Mouse (Mus musculus) cerebellum, adult 2 months (tissue): ENCODE results near the gene Prap1. TPM values are rescaled to one million over a fixed set of nuclear protein-coding genes. Genes with fewer than 3 reads are reported as not detected.
A peak's percentile ranks its signal among the peaks of the same experiment; 100 is the strongest.

Experiments
- DNase-seq, 2 experiments: peaks; one replicate each; pipeline ENCODE4 v3.0.0; 2021
- H3K27ac ChIP-seq: fragments of 200-500 bp; 2 replicates; pipeline ENCODE4 v1.5.1; 2012; ENCODE audit warnings: low read length, control low read depth, inconsistent platforms; ENCODE audit not compliant: insufficient read depth
- H3K27me3 ChIP-seq: fragments of 200-500 bp; 2 replicates; pipeline ENCODE4 v1.6.1; 2012; ENCODE audit warnings: inconsistent platforms, mild to moderate bottlenecking, low read length, moderate library complexity; ENCODE audit not compliant: control insufficient read depth, insufficient read depth
- H3K4me1 ChIP-seq: fragments of 200-500 bp; 2 replicates; pipeline ENCODE4 v1.6.1; 2011; ENCODE audit warnings: low read length; ENCODE audit not compliant: control insufficient read depth, insufficient read depth
- H3K4me3 ChIP-seq: fragments of 200-500 bp; replicated peaks from 2 replicates; pipeline ENCODE3; 2011; ENCODE audit warnings: mild to moderate bottlenecking, low read depth, low read length, control low read depth; ENCODE audit not compliant: insufficient read depth
- CTCF ChIP-seq: fragments of 200-500 bp; IDR thresholded peaks from 2 replicates; pipeline ENCODE4 v1.5.1; 2011; ENCODE audit warnings: low read depth, mild to moderate bottlenecking, control low read depth, low read length, moderate library complexity, borderline replicate concordance; ENCODE audit not compliant: insufficient read depth
- POLR2A ChIP-seq: fragments of 200-500 bp; IDR thresholded peaks from 2 replicates; pipeline ENCODE4 v1.6.1; 2011; ENCODE audit warnings: low read length, control low read depth, borderline replicate concordance; ENCODE audit not compliant: insufficient read depth
- WGBS: fragments of 180-500 bp; shearing (Covaris S2); methylation state at CpG from one replicate; pipeline ENCODE4 v1.1.7; 2018; 5-methylcytosine and 5-hydroxymethylcytosine counted together
- polyA plus RNA-seq: library from polyadenylated mRNA; depleted of rRNA; stranded (reverse); fragments of >200 nt; gene quantifications from 2 replicates; pipeline ENCODE4 v1.2.3, GENCODE M21; 2012

Gene Prap1
- polyA plus RNA-seq, 1 experiment, result not detected

- no peak overlapping the region for H3K4me3 ChIP-seq
- no peak for DNase-seq
- H3K4me1 ChIP-seq, result no peaks in the 10 kb centered on the region
- no peaks in the 10 kb centered on the region for H3K27me3 ChIP-seq
- WGBS, result 51% methylated on average over 5 of the region's 5 CpGs
- no peak overlapping the region for H3K27ac ChIP-seq
- no peak for TF ChIP-seq POLR2A
- TF ChIP-seq CTCF, result no peak
These were observed 1.8 kb downstream of the Prap1 start for GRCm38 (mm10) chr7:140094954-140095353.

- 25% methylated on average over 1 of the region's 1 CpGs for WGBS
- no peak for DNase-seq
- H3K27me3 ChIP-seq, result no peaks in the 10 kb centered on the region
- H3K4me3 ChIP-seq, result no peak overlapping the region
- H3K27ac ChIP-seq, result no peak overlapping the region
- TF ChIP-seq POLR2A (no peak), CTCF (no peak)
- H3K4me1 ChIP-seq, result no peaks in the 10 kb centered on the region
These were observed 2.4 kb downstream of the Prap1 start for GRCm38 (mm10) chr7:140095556-140095955.

- H3K27me3 ChIP-seq, result no peaks in the 10 kb centered on the region
- no peak for DNase-seq
- no peak for TF ChIP-seq POLR2A
- no peak for TF ChIP-seq CTCF
- H3K4me3 ChIP-seq, result no peak overlapping the region
- H3K27ac ChIP-seq, result no peak overlapping the region
- H3K4me1 ChIP-seq, result 0 out of 2 replicates have a peak, but pooled peaks cover 2% of the 10 kb centered on the region
These were observed 2.9 kb downstream of the Prap1 start for GRCm38 (mm10) chr7:140096055-140096454.

GRCm38 (mm10) chr7:140098466-140098865 is 5.3 kb downstream of the Prap1 start:
- Histone ChIP-seq H3K27ac (no peak overlapping the region), H3K4me3 (no peak overlapping the region), H3K27me3 (no peaks in the 10 kb centered on the region), H3K4me1 (peaks cover 3% of the 10 kb centered on the region; the same call in 1 of the 2 replicates)
- no peak for TF ChIP-seq CTCF
- no peak for TF ChIP-seq POLR2A
- DNase-seq, result no peak
- 84% methylated on average over 1 of the region's 1 CpGs for WGBS

- peak overlapping the region; percentile 89 for H3K27ac ChIP-seq
- no peaks in the 10 kb centered on the region for H3K27me3 ChIP-seq
- 24% methylated on average over 10 of the region's 10 CpGs for WGBS
- DNase-seq, result peak; percentile 46 to 59
- H3K4me1 ChIP-seq, result peaks cover 3% of the 10 kb centered on the region; the same call in 1 of the 2 replicates
- H3K4me3 ChIP-seq, result peak overlapping the region; percentile 92
- TF ChIP-seq POLR2A, result no peak
- TF ChIP-seq CTCF, result no peak
These were observed 8.3 kb downstream of the Prap1 start for GRCm38 (mm10) chr7:140101498-140101897.

- TF ChIP-seq POLR2A (peak; percentile 66), CTCF (no peak)
- Histone ChIP-seq H3K4me1 (peaks cover 3% of the 10 kb centered on the region; the same call in 1 of the 2 replicates), H3K27me3 (no peaks in the 10 kb centered on the region), H3K4me3 (peak within 1 kb of the TSS; percentile 92), H3K27ac (peak within 1 kb of the TSS; percentile 89)
- under 1% methylated on average over 30 of the region's 30 CpGs for WGBS
- DNase-seq, result peak; percentile 89
These were observed 9.0 kb downstream of the Prap1 start, which contains the start of gene Fuom for GRCm38 (mm10) chr7:140101993-140102860. TSS of gene Fuom (minus strand) at chr7:140102441.

GRCm38 (mm10) chr7:140104009-140104408 is 10.8 kb downstream of the Prap1 start:
- Histone ChIP-seq H3K4me3 (no peak overlapping the region), H3K27ac (no peak overlapping the region), H3K4me1 (peaks cover 3% of the 10 kb centered on the region; the same call in 1 of the 2 replicates), H3K27me3 (no peaks in the 10 kb centered on the region)
- TF ChIP-seq CTCF (no peak), POLR2A (no peak)
- 79% methylated on average over 4 of the region's 4 CpGs for WGBS
- no peak for DNase-seq

GRCm38 (mm10) chr7:140111943-140112342 is 18.7 kb downstream of the Prap1 start:
- 38% methylated on average over 3 of the region's 3 CpGs for WGBS
- TF ChIP-seq POLR2A (no peak), CTCF (no peak)
- no peak for DNase-seq
- Histone ChIP-seq H3K4me1 (peaks cover under 1% of the 10 kb centered on the region), H3K27me3 (no peaks in the 10 kb centered on the region), H3K27ac (no peak overlapping the region), H3K4me3 (no peak overlapping the region)
